12 mouse cellular contexts compared by ENCODE assay signal in the genomic region with DNA sequence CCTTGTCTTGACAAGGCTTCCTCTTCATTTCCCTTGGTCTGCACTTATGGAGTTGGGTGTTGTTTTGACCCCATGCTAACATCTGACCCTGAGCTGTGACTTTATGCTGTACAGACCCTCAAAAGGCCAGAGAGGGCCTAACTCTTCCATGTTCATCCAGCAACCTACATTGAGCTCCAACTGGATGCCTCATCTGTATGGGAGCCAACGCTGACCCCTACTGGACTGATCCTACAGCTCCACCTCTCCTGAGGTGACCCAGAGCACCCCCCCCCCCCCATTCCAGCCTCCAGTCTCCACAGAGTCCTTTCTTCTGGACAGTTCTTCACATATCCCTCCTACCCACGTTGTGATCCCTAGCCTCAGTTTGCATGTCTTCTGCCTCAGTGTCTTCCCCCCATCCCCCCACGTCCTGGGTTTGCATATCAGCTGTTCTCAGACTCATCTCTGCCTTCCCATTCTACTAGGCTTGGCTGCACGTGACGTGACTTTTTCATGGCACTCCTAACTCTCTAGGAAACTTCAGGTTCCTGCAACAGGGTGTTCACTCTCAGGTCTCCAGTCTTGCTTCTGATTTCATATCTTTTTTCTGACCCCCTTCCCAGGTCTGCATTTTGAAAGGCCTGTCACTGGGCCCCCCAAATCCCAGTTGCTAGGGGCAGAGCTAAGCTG. TPM values are rescaled to one million over a fixed set of nuclear protein-coding genes. Genes with fewer than 3 reads are reported as not detected.
DNase-seq lines count a peak whose midpoint lies in the region; ATAC-seq and TF ChIP-seq lines count a peak whose summit lies in the region.
"Had no signal": no experiment of that assay in that cellular context is flagged by ENCODE, and none has a peak within 500 bp of the region (broad histone marks: within the 10 kb centered on the region; RNA-seq: fewer than 3 reads in every experiment).

No protein-coding gene starts in this region.

- H3K36me3 ChIP-seq in intestine, postnatal 0 days (ENCODE audit: control insufficient read depth, insufficient read depth) = no peaks in the 10 kb centered on the region
- no peaks in the 10 kb centered on the region for H3K36me3 ChIP-seq in intestine, embryonic 16.5 days (ENCODE audit: control insufficient read depth, insufficient read depth, low read length)
- H3K36me3 ChIP-seq in neural tube, embryonic 15.5 days = no peaks in the 10 kb centered on the region
- H3K36me3 ChIP-seq: embryonic facial prominence, embryonic 12.5 days; liver, embryonic 13.5 days had no signal

- no peaks in the 10 kb centered on the region for H3K9me3 ChIP-seq in intestine, postnatal 0 days (ENCODE audit: control insufficient read depth)
- no peaks in the 10 kb centered on the region for H3K9me3 ChIP-seq in intestine, embryonic 16.5 days (ENCODE audit: control insufficient read depth, low read length)
- no peaks in the 10 kb centered on the region for H3K9me3 ChIP-seq in neural tube, embryonic 15.5 days (replicated peaks)
- H3K9me3 ChIP-seq: embryonic facial prominence, embryonic 12.5 days; liver, embryonic 13.5 days had no signal

- 74% methylated on average over 5 of the region's 5 CpGs for WGBS in intestine, postnatal 0 days
- WGBS in intestine, embryonic 16.5 days = 64% methylated on average over 5 of the region's 5 CpGs
- 65% methylated on average over 5 of the region's 5 CpGs for WGBS in neural tube, embryonic 15.5 days

- no peak overlapping the region for H3K4me3 ChIP-seq in intestine, postnatal 0 days (ENCODE audit: low read depth, low read length)
- H3K4me3 ChIP-seq in intestine, embryonic 16.5 days (ENCODE audit: low read length) = no peak overlapping the region
- H3K4me3 ChIP-seq in neural tube, embryonic 15.5 days (replicated peaks) = no peak overlapping the region
- H3K4me3 ChIP-seq: embryonic facial prominence, embryonic 12.5 days; liver, embryonic 13.5 days; myocyte had no signal

- no peak overlapping the region for H3K4me2 ChIP-seq in intestine, postnatal 0 days (replicated peaks; ENCODE audit: low read depth)
- no peak overlapping the region for H3K4me2 ChIP-seq in intestine, embryonic 16.5 days (ENCODE audit: low read depth, low read length)
- H3K4me2 ChIP-seq in neural tube, embryonic 15.5 days = no peak overlapping the region
- H3K4me2 ChIP-seq: embryonic facial prominence, embryonic 12.5 days; liver, embryonic 13.5 days had no signal

- TF ChIP-seq CTCF in intestine, postnatal 0 days (IDR thresholded peaks at IDR 0.05; ENCODE audit: low read depth) = peak; percentile 64

- H3K27me3 ChIP-seq in intestine, postnatal 0 days (replicated peaks; ENCODE audit: control insufficient read depth, insufficient read depth, low read length) = 0 out of 2 replicates have a peak, but pooled peaks cover 4% of the 10 kb centered on the region
- H3K27me3 ChIP-seq in intestine, embryonic 16.5 days (replicated peaks; ENCODE audit: control insufficient read depth, insufficient read depth, low read length) = no peaks in the 10 kb centered on the region
- peaks cover 3% of the 10 kb centered on the region; the same call in 1 of the 2 replicates for H3K27me3 ChIP-seq in neural tube, embryonic 15.5 days (replicated peaks)

- peaks cover 2% of the 10 kb centered on the region; the same call in 1 of the 2 replicates for H3K4me1 ChIP-seq in intestine, postnatal 0 days (replicated peaks; ENCODE audit: control insufficient read depth, insufficient read depth, low read length)
- peaks cover 20% of the 10 kb centered on the region for H3K4me1 ChIP-seq in intestine, embryonic 16.5 days (ENCODE audit: control insufficient read depth, insufficient read depth, low read length)
- H3K4me1 ChIP-seq in neural tube, embryonic 15.5 days = peaks cover 16% of the 10 kb centered on the region

- no peak for ATAC-seq in intestine, postnatal 0 days
- no peak for ATAC-seq in intestine, embryonic 16.5 days
- ATAC-seq in neural tube, embryonic 15.5 days (ENCODE audit: low FRiP score) = no peak
- ATAC-seq: activated CD4-positive, CD25-positive, alpha-beta regulatory T cell, adult 4 months had no signal

- H3K9ac ChIP-seq in intestine, postnatal 0 days (ENCODE audit: low read depth, low read length) = no peak overlapping the region
- H3K9ac ChIP-seq in intestine, embryonic 16.5 days (ENCODE audit: low read depth, low read length) = no peak overlapping the region
- no peak overlapping the region for H3K9ac ChIP-seq in neural tube, embryonic 15.5 days (replicated peaks)
- H3K9ac ChIP-seq: embryonic facial prominence, embryonic 12.5 days; liver, embryonic 13.5 days had no signal

- peak; percentile 27 for DNase-seq in neural tube, embryonic 10.5 days (ENCODE audit: extremely low spot score, low spot score)
- DNase-seq in brain, adult 2 months (ENCODE audit: low read depth, low spot score) = peak; percentile 15
- peak; percentile 41 for DNase-seq in retina, postnatal 1 day
- DNase-seq in urinary bladder, postnatal 25 days (ENCODE audit: low spot score) = no peak
- no peak for DNase-seq in frontal cortex, postnatal 36 days (ENCODE audit: low spot score in 2 of 2)
- DNase-seq: liver, embryonic 13.5 days had no signal

- no peak overlapping the region for H3K27ac ChIP-seq in intestine, postnatal 0 days (ENCODE audit: low read depth, low read length)
- no peak overlapping the region for H3K27ac ChIP-seq in intestine, embryonic 16.5 days (ENCODE audit: low read length)
- H3K27ac ChIP-seq in neural tube, embryonic 15.5 days (replicated peaks) = no peak overlapping the region
- H3K27ac ChIP-seq: embryonic facial prominence, embryonic 12.5 days; liver, embryonic 13.5 days had no signal

RNA-seq across cellular contexts. Expression of gene Prss42, which starts 18.6 kb away (rescaled TPM):
- polyA plus RNA-seq in intestine, postnatal 0 days (2015; fragmentation: Nextera tagmentation; extraction: Ambion mirVana) = not detected in 2 replicates
- not detected in 2 replicates for polyA plus RNA-seq in intestine, embryonic 16.5 days (2015; fragmentation: Nextera tagmentation; extraction: Ambion mirVana)
- polyA plus RNA-seq in neural tube, embryonic 15.5 days (2015; fragmentation: Nextera tagmentation; extraction: Ambion mirVana) = not detected in 2 replicates
- polyA plus RNA-seq: activated CD4-positive, CD25-positive, alpha-beta regulatory T cell, adult 4 months; embryonic facial prominence, embryonic 12.5 days; liver, embryonic 13.5 days; myocyte had no signal

RNA-seq across cellular contexts. Expression of gene Pth1r, which starts 32.4 kb away (rescaled TPM):
- polyA plus RNA-seq in intestine, postnatal 0 days (2015; fragmentation: Nextera tagmentation; extraction: Ambion mirVana) = 8.9 and 9.1 TPM in 2 replicates
- polyA plus RNA-seq in intestine, embryonic 16.5 days (2015; fragmentation: Nextera tagmentation; extraction: Ambion mirVana) = 15.4 and 16.4 TPM in 2 replicates
- polyA plus RNA-seq in neural tube, embryonic 15.5 days (2015; fragmentation: Nextera tagmentation; extraction: Ambion mirVana) = 12.9 and 17.0 TPM in 2 replicates
- polyA plus RNA-seq: activated CD4-positive, CD25-positive, alpha-beta regulatory T cell, adult 4 months had no signal

RNA-seq across cellular contexts. Expression of gene Prss44, which starts 34.4 kb away (rescaled TPM):
- not detected in 2 replicates for polyA plus RNA-seq in intestine, postnatal 0 days (2015; fragmentation: Nextera tagmentation; extraction: Ambion mirVana)
- not detected in 2 replicates for polyA plus RNA-seq in intestine, embryonic 16.5 days (2015; fragmentation: Nextera tagmentation; extraction: Ambion mirVana)
- not detected in 2 replicates for polyA plus RNA-seq in neural tube, embryonic 15.5 days (2015; fragmentation: Nextera tagmentation; extraction: Ambion mirVana)
- polyA plus RNA-seq: embryonic facial prominence, embryonic 12.5 days; liver, embryonic 13.5 days; myocyte had no signal

RNA-seq across cellular contexts. Expression of gene Myl3, which starts 37.7 kb away (rescaled TPM):
- 0.16 TPM in 1 of 2 replicates, not detected in the other for polyA plus RNA-seq in intestine, postnatal 0 days (2015; fragmentation: Nextera tagmentation; extraction: Ambion mirVana)
- 0.67 and 0.71 TPM in 2 replicates for polyA plus RNA-seq in intestine, embryonic 16.5 days (2015; fragmentation: Nextera tagmentation; extraction: Ambion mirVana)
- polyA plus RNA-seq in neural tube, embryonic 15.5 days (2015; fragmentation: Nextera tagmentation; extraction: Ambion mirVana) = 1.9 and 4.1 TPM in 2 replicates
- polyA plus RNA-seq: activated CD4-positive, CD25-positive, alpha-beta regulatory T cell, adult 4 months had no signal

RNA-seq across cellular contexts. Expression of gene Prss43, which starts 47.1 kb away (rescaled TPM):
- not detected in 2 replicates for polyA plus RNA-seq in intestine, postnatal 0 days (2015; fragmentation: Nextera tagmentation; extraction: Ambion mirVana)
- polyA plus RNA-seq in intestine, embryonic 16.5 days (2015; fragmentation: Nextera tagmentation; extraction: Ambion mirVana) = not detected in 2 replicates
- polyA plus RNA-seq in neural tube, embryonic 15.5 days (2015; fragmentation: Nextera tagmentation; extraction: Ambion mirVana) = not detected in 2 replicates
- polyA plus RNA-seq: activated CD4-positive, CD25-positive, alpha-beta regulatory T cell, adult 4 months; embryonic facial prominence, embryonic 12.5 days; liver, embryonic 13.5 days; myocyte had no signal

Comparison
In these comparisons a context has a peak if more than half of its experiments do, and no peak if none do; other contexts are left out.
1. DNase-seq: peak in neural tube, embryonic 10.5 days (single experiment), brain, adult 2 months (single experiment) and retina, postnatal 1 day (single experiment); none in urinary bladder, postnatal 25 days (single experiment) and frontal cortex, postnatal 36 days (0 of 2).